Mouse (Mus musculus): ENCODE measurements around the gene Arhgap33.

DNA sequence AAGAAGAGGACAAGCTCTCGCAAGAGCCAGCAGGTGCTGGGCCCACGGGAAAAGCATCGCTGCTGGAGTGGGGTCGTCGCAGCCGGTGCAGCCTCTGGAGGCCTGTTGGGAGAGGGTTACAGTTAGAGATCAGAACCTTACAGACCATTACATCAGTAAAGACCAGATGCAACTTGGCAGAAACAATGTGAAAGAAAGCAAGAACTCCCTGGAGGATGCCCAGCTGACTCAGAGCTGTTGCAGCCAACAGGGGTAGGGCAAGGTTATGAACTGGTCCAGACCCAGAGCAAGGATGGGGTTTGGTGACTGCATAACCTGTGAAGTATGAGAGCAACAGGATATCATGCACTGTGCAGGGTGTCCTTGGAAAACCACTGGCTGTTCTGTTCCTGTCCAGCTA, 10.4 kb downstream of the Arhgap33 start:
- no peak for TF ChIP-seq CTCF (IDR thresholded peaks at IDR 0.05; ENCODE audit: low read depth)
- TF ChIP-seq EP300 (optimal IDR thresholded peaks at IDR 0.05) = no peak
